Comparison of ENCODE assay signal across 27 mouse cellular contexts in the genomic region with DNA sequence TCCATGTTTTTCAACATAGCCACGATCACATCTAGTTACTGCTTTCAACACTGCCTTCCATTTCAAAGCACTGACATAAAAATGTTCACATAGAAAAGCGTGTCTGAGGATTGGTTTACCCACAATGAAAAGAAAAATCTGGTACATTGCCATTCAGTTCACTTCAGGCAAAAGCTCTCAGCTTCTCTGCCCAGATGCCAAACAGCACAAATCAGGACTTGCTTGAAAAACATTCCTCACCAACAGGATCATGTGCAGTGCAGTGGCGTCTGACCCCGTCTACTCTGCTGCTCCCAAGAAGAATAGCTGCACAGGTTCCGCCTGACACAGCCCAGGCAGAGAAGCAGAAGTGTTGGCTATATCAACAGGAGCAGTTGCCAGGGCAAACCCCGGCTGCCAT.
DNase-seq lines count a peak whose midpoint lies in the region; TF ChIP-seq lines count a peak whose summit lies in the region.
"Had no signal": no experiment of that assay in that cellular context is flagged by ENCODE, and none has a peak within 500 bp of the region (broad histone marks: within the 10 kb centered on the region; RNA-seq: fewer than 3 reads in every experiment).

No protein-coding gene starts in this region.

- no peak overlapping the region for H3K4me3 ChIP-seq in gastrocnemius, adult 2 months
- H3K4me3 ChIP-seq: embryonic facial prominence, embryonic 12.5 days; forebrain, embryonic 13.5 days; hindbrain, embryonic 15.5 days; midbrain, embryonic 13.5 days; neural tube, embryonic 13.5 days had no signal

- no peak overlapping the region for H3K27ac ChIP-seq in gastrocnemius, adult 2 months
- H3K27ac ChIP-seq: embryonic facial prominence, embryonic 12.5 days; forebrain, embryonic 13.5 days; hindbrain, embryonic 15.5 days; kidney, postnatal 0 days; liver, embryonic 14.5 days; macrophage; midbrain, embryonic 13.5 days; neural tube, embryonic 13.5 days; stomach, postnatal 0 days had no signal

- peak; percentile 13 for DNase-seq in gastrocnemius, adult 2 months
- no peak for DNase-seq in gastrocnemius, postnatal 36 days
- DNase-seq in urinary bladder, postnatal 14 days (ENCODE audit: low spot score), result peak; percentile 7
- no peak for DNase-seq in urinary bladder, adult 2 months (ENCODE audit: low spot score)
- peak; percentile 56 for DNase-seq in fat pad, adult 2 months (ENCODE audit: extremely low read depth, low read depth, low spot score)
- no peak for DNase-seq in adrenal gland, postnatal 36 days
- DNase-seq in embryo, embryonic 9.5 days (ENCODE audit: extremely low spot score), result no peak
- DNase-seq: cerebellum, adult 8-10 months; gastrocnemius, postnatal 14 days; heart, adult 18-20 months; kidney, adult 2 months; layer of hippocampus, adult 9-11 months; liver; lung, adult 2 months; lung, postnatal 10 days; right cerebral cortex, postnatal 4 days; thymus, adult 18-20 months; thymus, postnatal 25 days had no signal

- intact Hi-C loops in gastrocnemius, adult 2 months (cut with DNase I), result no loop called here
- intact Hi-C loops in gastrocnemius, postnatal 36 days (cut with DNase I), result no loop called here

- TF ChIP-seq CTCF in gastrocnemius, adult 2 months (IDR thresholded peaks at IDR 0.05), result no peak

Comparison
In these comparisons a context has a peak if more than half of its experiments do, and no peak if none do; other contexts are left out.
1. DNase-seq: peak in gastrocnemius, adult 2 months (single experiment), urinary bladder, postnatal 14 days (single experiment) and fat pad, adult 2 months (single experiment); none in gastrocnemius, postnatal 36 days (0 of 2), urinary bladder, adult 2 months (single experiment), adrenal gland, postnatal 36 days (0 of 2) and embryo, embryonic 9.5 days (single experiment).